Mouse (Mus musculus) heart, embryonic 10.5 days (tissue): Measurements from ENCODE around the gene Dgkz. TPM values are rescaled to one million over a fixed set of nuclear protein-coding genes. Genes with fewer than 3 reads are reported as not detected.
A peak's percentile ranks its signal among the peaks of the same experiment; 100 is the strongest.

Experiments used
- DNase-seq: peaks from one replicate; pipeline ENCODE4 v3.0.0-alpha.2; 2017; ENCODE audit warnings: low spot score
- H3K27ac ChIP-seq: fragments of 300-500 bp; sonication (generic); 2 replicates; pipeline ENCODE4 v1.5.1; 2016; ENCODE audit warnings: mild to moderate bottlenecking
- H3K27me3 ChIP-seq: fragments of 300-500 bp; sonication (generic); 2 replicates; pipeline ENCODE4 v1.6.1; 2016; ENCODE audit warnings: mild to moderate bottlenecking; ENCODE audit not compliant: poor library complexity, insufficient read depth, severe bottlenecking
- H3K36me3 ChIP-seq: fragments of 300-500 bp; sonication (generic); 2 replicates; pipeline ENCODE4 v1.6.1; 2016; ENCODE audit warnings: mild to moderate bottlenecking, moderate library complexity
- H3K4me1 ChIP-seq: fragments of 300-500 bp; sonication (generic); 2 replicates; pipeline ENCODE4 v1.6.1; 2016; ENCODE audit warnings: mild to moderate bottlenecking
- H3K4me3 ChIP-seq: fragments of 300-500 bp; sonication (generic); 2 replicates; pipeline ENCODE4 v1.5.1; 2016; ENCODE audit warnings: mild to moderate bottlenecking, moderate library complexity
- H3K9me3 ChIP-seq: fragments of 300-500 bp; sonication (generic); 2 replicates; pipeline ENCODE4 v1.6.1; 2016; ENCODE audit warnings: mild to moderate bottlenecking, moderate library complexity
- WGBS: fragments of 180-500 bp; shearing (Covaris S2); methylation state at CpG from one replicate; pipeline ENCODE4 v1.1.7; 2016; 5-methylcytosine and 5-hydroxymethylcytosine counted together
- polyA plus RNA-seq: library from polyadenylated mRNA; unstranded; fragments of >200 nt; fragmentation: Nextera tagmentation; extraction: Ambion mirVana; gene quantifications from 2 replicates; pipeline ENCODE4 v1.2.1, GENCODE M21; 2016

Dgkz gene
- polyA plus RNA-seq, 1 experiment from 2014 or later = 61.0 TPM

GRCm38 (mm10) chr2:92008623-92009404, 33.1 kb upstream of the Dgkz start:
- Histone ChIP-seq H3K9me3 (no peaks in the 10 kb centered on the region), H3K4me1 (peaks cover 59% of the 10 kb centered on the region), H3K27ac (peak overlapping the region; percentile 91), H3K27me3 (peaks cover 3% of the 10 kb centered on the region; the same call in 1 of the 2 replicates), H3K36me3 (no peaks in the 10 kb centered on the region), H3K4me3 (peak overlapping the region; percentile 69)
- 2% methylated on average over 20 of the region's 20 CpGs for WGBS
- DNase-seq = peak; percentile 78

GRCm38 (mm10) chr2:92007933-92008622, 32.4 kb upstream of the Dgkz start:
- WGBS = 0% methylated on average over 34 of the region's 34 CpGs
- Histone ChIP-seq H3K27ac (peak overlapping the region; percentile 91), H3K9me3 (no peaks in the 10 kb centered on the region), H3K27me3 (peaks cover 3% of the 10 kb centered on the region; the same call in 1 of the 2 replicates), H3K4me1 (peaks cover 52% of the 10 kb centered on the region), H3K4me3 (peak overlapping the region; percentile 69), H3K36me3 (no peaks in the 10 kb centered on the region)
- peak; percentile 99 for DNase-seq

- Histone ChIP-seq H3K36me3 (no peaks in the 10 kb centered on the region), H3K4me1 (peaks cover 43% of the 10 kb centered on the region), H3K4me3 (peak overlapping the region; percentile 69), H3K9me3 (no peaks in the 10 kb centered on the region), H3K27me3 (peaks cover 3% of the 10 kb centered on the region; the same call in 1 of the 2 replicates), H3K27ac (peak overlapping the region; percentile 91)
- under 1% methylated on average over 28 of the region's 28 CpGs for WGBS
- peak; percentile 92 for DNase-seq
Measured at GRCm38 (mm10) chr2:92006983-92007921, 31.6 kb upstream of the Dgkz start.

DNA sequence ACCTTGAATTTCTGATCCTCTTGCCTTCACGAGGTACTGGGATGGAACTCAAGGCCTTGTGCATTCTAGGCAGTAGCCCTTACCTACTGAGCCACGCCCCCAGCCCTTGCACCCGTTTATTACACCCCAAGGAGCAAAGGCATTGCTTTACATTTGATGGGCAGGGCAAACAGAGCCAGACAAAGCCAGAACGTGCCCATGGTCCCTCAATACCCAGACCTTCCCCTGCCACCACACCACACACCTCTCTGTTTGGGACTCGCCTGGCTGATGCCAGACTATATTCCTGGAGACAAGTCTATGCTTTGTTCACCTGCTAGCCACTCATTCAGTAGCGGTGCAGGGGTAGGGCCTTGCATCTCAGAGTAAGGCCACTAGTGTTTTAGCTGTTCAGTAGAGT, 30.8 kb upstream of the Dgkz start:
- H3K4me1 ChIP-seq = peaks cover 36% of the 10 kb centered on the region
- H3K27me3 ChIP-seq = peaks cover 3% of the 10 kb centered on the region; the same call in 1 of the 2 replicates
- WGBS = 43% methylated on average over 6 of the region's 6 CpGs
- no peaks in the 10 kb centered on the region; the same call in 1 of the 2 replicates for H3K36me3 ChIP-seq
- no peaks in the 10 kb centered on the region for H3K9me3 ChIP-seq
- H3K27ac ChIP-seq = peak overlapping the region; percentile 91
- no peak for DNase-seq
- peak overlapping the region; percentile 69 for H3K4me3 ChIP-seq

- no peak overlapping the region for H3K27ac ChIP-seq
- no peaks in the 10 kb centered on the region for H3K9me3 ChIP-seq
- 72% methylated on average over 7 of the region's 7 CpGs for WGBS
- H3K4me1 ChIP-seq = peaks cover 32% of the 10 kb centered on the region
- H3K4me3 ChIP-seq = no peak overlapping the region
- H3K36me3 ChIP-seq = peaks cover 2% of the 10 kb centered on the region; the same call in 1 of the 2 replicates
- H3K27me3 ChIP-seq = no peaks in the 10 kb centered on the region
- DNase-seq = no peak
Measured at GRCm38 (mm10) chr2:92004617-92005016, 29.0 kb upstream of the Dgkz start.

DNA sequence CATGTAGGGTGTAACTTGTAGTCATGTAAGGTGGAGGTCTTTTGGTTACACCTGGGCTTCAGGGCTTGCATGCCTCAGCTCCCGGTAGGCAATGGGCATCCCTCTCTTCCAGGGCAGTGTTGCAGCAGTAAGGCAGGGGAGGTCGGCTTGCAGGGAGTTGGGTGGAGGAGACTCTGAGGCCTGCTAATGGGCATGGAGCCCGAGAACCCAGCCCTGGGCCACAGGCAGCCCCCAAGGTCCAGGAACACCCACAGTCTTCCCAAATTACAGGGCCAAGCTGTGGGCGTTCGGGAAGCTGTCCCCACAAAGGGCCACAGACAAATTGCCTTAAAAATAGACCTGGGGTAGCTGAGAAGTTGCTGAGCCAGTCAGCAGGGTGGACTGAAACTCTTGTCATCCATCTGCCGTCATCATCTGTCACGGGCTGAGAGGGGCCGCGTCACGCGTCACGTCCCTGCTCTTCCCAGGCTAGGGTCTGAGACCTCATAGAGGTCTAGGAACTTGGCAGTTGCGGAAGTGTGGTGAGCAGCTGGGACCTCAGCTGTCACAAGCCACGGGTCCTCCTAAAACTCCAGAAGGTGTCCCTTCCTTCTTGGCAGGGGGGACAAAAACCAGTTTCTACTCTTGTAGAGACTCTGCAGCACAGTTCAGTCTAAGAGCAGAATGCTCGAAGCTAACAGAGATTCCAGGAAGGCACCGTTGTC, 22.4 kb upstream of the Dgkz start:
- Histone ChIP-seq H3K27me3 (peaks cover 9% of the 10 kb centered on the region; the same call in 1 of the 2 replicates), H3K27ac (no peak overlapping the region), H3K36me3 (peaks cover 10% of the 10 kb centered on the region; the same call in 1 of the 2 replicates), H3K9me3 (no peaks in the 10 kb centered on the region), H3K4me3 (no peak overlapping the region), H3K4me1 (peaks cover 17% of the 10 kb centered on the region; the same call in 1 of the 2 replicates)
- no peak for DNase-seq
- WGBS = 70% methylated on average over 16 of the region's 16 CpGs

GRCm38 (mm10) chr2:91996006-91996405, 20.3 kb upstream of the Dgkz start:
- Histone ChIP-seq H3K27ac (no peak overlapping the region), H3K27me3 (peaks cover 9% of the 10 kb centered on the region; the same call in 1 of the 2 replicates), H3K4me1 (peaks cover 17% of the 10 kb centered on the region; the same call in 1 of the 2 replicates), H3K36me3 (peaks cover 8% of the 10 kb centered on the region; the same call in 1 of the 2 replicates), H3K4me3 (no peak overlapping the region), H3K9me3 (no peaks in the 10 kb centered on the region)
- 90% methylated on average over 5 of the region's 5 CpGs for WGBS
- no peak for DNase-seq

DNA sequence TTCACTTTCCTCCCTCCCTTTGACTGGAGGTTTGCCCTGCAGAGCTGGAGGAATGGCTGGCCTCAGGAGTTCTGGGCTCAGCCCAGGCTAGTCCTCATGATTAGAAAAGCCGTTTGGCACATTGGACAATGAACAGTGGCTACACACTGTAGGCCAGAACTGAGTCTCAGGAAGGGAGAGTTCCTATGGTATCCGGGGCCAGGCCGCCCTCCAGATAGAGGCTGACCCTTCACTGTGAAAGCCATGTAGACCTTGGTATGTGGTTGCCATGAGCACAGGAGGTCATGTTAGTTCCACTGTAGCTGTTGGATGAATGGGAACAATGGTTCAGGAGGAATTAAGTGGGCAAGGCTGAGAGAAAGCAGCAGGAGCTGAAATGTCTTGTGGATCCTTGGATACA, 17.7 kb upstream of the Dgkz start:
- peaks cover 26% of the 10 kb centered on the region for H3K36me3 ChIP-seq
- no peak overlapping the region for H3K27ac ChIP-seq
- H3K27me3 ChIP-seq = peaks cover 9% of the 10 kb centered on the region; the same call in 1 of the 2 replicates
- peaks cover 16% of the 10 kb centered on the region; the same call in 1 of the 2 replicates for H3K4me1 ChIP-seq
- no peak overlapping the region for H3K4me3 ChIP-seq
- 81% methylated on average over 3 of the region's 3 CpGs for WGBS
- H3K9me3 ChIP-seq = no peaks in the 10 kb centered on the region
- no peak for DNase-seq

- Histone ChIP-seq H3K9me3 (no peaks in the 10 kb centered on the region), H3K27ac (no peak overlapping the region), H3K4me3 (no peak overlapping the region), H3K36me3 (peaks cover 18% of the 10 kb centered on the region), H3K27me3 (no peaks in the 10 kb centered on the region), H3K4me1 (peaks cover 30% of the 10 kb centered on the region)
- DNase-seq = no peak
Measured at GRCm38 (mm10) chr2:91989750-91990149, 14.1 kb upstream of the Dgkz start.

- peaks cover 36% of the 10 kb centered on the region for H3K4me1 ChIP-seq
- no peak overlapping the region for H3K4me3 ChIP-seq
- H3K27me3 ChIP-seq = 0 out of 2 replicates have a peak, but pooled peaks cover 4% of the 10 kb centered on the region
- WGBS = 2% methylated on average over 3 of the region's 3 CpGs
- H3K27ac ChIP-seq = no peak overlapping the region
- DNase-seq = peak; percentile 89
- H3K36me3 ChIP-seq = peaks cover 18% of the 10 kb centered on the region
- no peaks in the 10 kb centered on the region for H3K9me3 ChIP-seq
Measured at GRCm38 (mm10) chr2:91987542-91987941, 11.9 kb upstream of the Dgkz start.

DNA sequence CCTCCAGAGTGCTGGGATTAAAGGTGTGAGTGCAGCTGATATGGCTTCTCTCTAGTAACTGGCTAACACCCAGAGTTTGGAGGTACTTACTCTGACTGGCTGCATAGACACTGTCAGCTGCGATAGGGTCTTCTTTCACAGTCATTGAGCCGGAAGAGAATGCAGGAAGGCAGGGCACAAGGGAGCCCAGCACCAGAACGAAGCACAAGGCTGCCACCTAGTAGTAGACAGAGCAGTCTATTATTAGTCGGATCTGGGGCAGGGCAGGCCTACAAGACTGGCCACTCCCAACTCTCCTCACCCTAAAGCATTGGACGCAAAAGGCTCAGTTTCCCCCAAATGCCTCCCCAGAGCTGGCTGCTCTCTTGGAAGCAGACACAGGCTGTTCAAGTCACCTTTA, 10.4 kb upstream of the Dgkz start:
- peak overlapping the region; percentile 56; the same call in 1 of the 2 replicates for H3K27ac ChIP-seq
- no peak for DNase-seq
- peaks cover 18% of the 10 kb centered on the region for H3K36me3 ChIP-seq
- H3K27me3 ChIP-seq = 0 out of 2 replicates have a peak, but pooled peaks cover 4% of the 10 kb centered on the region
- WGBS = 5% methylated on average over 5 of the region's 5 CpGs
- no peak overlapping the region for H3K4me3 ChIP-seq
- H3K9me3 ChIP-seq = no peaks in the 10 kb centered on the region
- H3K4me1 ChIP-seq = peaks cover 37% of the 10 kb centered on the region
